Mouse (Mus musculus): Measurements from ENCODE around the gene Gm42372.
"Not testable (repeated sequence)": the region's sequence is repeated elsewhere in the genome, so short reads cannot be mapped to it uniquely, and the experiment has no call there.

Gm42372 gene

GRCm38 (mm10) chr7:16982859-16983568 lies at the start of gene Gm42372:
Gene Gm42372, plus strand, starts transcription at chr7:16983086.
- DNase-seq: peak; percentile 93

- no peak for DNase-seq
These were observed 45.6 kb upstream of the Gm42372 start for GRCm38 (mm10) chr7:16937312-16937711.

- no peak for DNase-seq
These were observed 44.6 kb upstream of the Gm42372 start for GRCm38 (mm10) chr7:16938117-16938791.

GRCm38 (mm10) chr7:16940292-16940691 lies 42.6 kb upstream of the Gm42372 start:
- no peak for DNase-seq

- DNase-seq: no peak
These were observed 40.0 kb upstream of the Gm42372 start for GRCm38 (mm10) chr7:16942861-16943260.

GRCm38 (mm10) chr7:16944061-16944807 lies 38.7 kb upstream of the Gm42372 start, which contains the start of gene Pnmal2:
Gene Pnmal2, plus strand, starts transcription at chr7:16944682.
- DNase-seq: peak; percentile 91

- DNase-seq: no peak
These were observed 38.0 kb upstream of the Gm42372 start for GRCm38 (mm10) chr7:16944808-16945315.

- no peak for DNase-seq
These were observed 37.5 kb upstream of the Gm42372 start for GRCm38 (mm10) chr7:16945419-16945818.

- peak; percentile 48 for DNase-seq
These were observed 36.2 kb upstream of the Gm42372 start for GRCm38 (mm10) chr7:16946441-16947348.

- peak; percentile 51 for DNase-seq
These were observed 35.5 kb upstream of the Gm42372 start for GRCm38 (mm10) chr7:16947349-16947895.

GRCm38 (mm10) chr7:16947959-16948361 lies 34.9 kb upstream of the Gm42372 start:
- peak; percentile 37 for DNase-seq

- no peak for DNase-seq
These were observed 33.9 kb upstream of the Gm42372 start for GRCm38 (mm10) chr7:16948923-16949458.

- peak; percentile 85 for DNase-seq
These were observed 32.7 kb upstream of the Gm42372 start for GRCm38 (mm10) chr7:16949908-16950841.

GRCm38 (mm10) chr7:16950861-16951635 lies 31.8 kb upstream of the Gm42372 start:
- DNase-seq: peak; percentile 75

GRCm38 (mm10) chr7:16953776-16954175 lies 29.1 kb upstream of the Gm42372 start:
- not testable (repeated sequence) for DNase-seq

- DNase-seq: no peak
These were observed 27.2 kb upstream of the Gm42372 start for GRCm38 (mm10) chr7:16955712-16956111.

- DNase-seq: no peak
These were observed 26.2 kb upstream of the Gm42372 start for GRCm38 (mm10) chr7:16956410-16957265.

GRCm38 (mm10) chr7:16959539-16960187 lies 23.2 kb upstream of the Gm42372 start, which contains the start of gene Pnmal1:
Gene Pnmal1, plus strand, starts transcription at chr7:16959679.
- peak; percentile 95 for DNase-seq
